Mouse (Mus musculus) cerebellum, adult (tissue): Measurements from ENCODE around the gene Wfdc6b.

Experiments
- ATAC-seq: cut with Nextera tagmentation; 2 replicates; pipeline ENCODE4 v1.9.2; 2017; ENCODE audit warnings: mild to moderate bottlenecking, moderate library complexity, mixed read lengths; ENCODE audit not compliant: insufficient number of reproducible peaks, low FRiP score, low TSS enrichment

The Wfdc6b gene

DNA sequence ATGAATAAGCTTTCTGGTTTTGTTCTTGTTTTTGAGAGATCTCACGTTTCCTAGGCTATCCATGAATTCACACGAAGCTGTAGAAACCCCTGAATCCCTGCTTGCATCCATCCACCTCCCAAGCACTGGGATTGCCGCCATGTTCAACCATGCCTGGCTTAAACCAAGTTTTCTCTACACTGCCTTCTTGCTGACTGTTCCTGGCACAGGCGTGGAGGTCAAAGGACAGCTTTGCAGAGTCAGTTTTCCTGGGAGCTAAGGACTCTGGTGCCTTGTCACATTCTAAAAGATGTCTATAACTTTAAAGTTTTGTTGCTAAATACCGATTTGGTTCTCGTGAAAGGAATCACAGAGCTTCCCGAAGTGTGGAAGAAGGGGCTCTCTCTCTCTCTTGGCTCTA, 51.5 kb downstream of the Wfdc6b start:
- ATAC-seq, result no peak
